Mouse (Mus musculus): ENCODE measurements around the gene Nudt7.

The Nudt7 gene

DNA sequence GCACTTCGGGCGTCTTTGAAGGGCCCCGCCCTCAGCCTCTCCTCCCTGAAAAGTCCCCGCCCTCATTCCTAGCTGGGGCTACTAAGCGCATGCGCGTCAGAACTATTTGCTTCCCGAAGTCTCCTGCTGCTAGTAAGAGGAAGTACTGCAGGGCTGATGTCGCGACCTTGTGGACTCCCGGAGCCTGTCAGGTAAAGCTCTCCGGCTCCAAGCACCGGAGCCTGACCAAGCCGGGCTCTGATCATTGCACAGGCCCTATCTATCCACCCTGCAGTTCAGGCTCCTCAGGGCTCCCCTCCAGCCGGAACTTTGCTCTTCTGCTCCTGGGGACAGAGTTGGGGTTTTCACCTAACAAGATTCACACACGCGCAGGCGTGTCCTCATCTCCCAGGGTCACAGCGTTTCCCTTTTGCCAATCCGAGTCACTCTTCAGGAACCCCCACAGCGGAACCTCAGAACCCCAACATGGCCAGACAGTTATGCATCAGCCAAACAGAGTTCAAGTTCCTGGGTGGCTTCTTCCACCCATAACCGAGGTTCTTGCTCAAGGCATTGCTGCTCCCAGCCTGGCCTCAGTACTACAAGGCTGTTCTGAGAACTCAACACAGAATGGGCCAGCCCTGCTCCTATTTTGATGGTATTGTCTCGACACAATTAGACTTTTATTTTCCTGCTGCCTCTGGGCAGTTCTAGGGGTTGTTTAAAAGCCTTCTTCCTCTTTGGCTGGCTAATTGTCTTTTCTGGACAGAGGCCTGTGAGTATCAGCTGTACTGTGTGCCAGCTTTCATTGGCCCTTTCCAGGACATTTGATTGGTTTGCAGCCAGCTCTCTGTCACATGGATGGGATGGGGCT is at the start of gene Nudt7:
Gene Nudt7 (plus strand): TSS at position 48 of the 853 bp plus-strand sequence.
- DNase-seq: peak; percentile 96 to 97

DNA sequence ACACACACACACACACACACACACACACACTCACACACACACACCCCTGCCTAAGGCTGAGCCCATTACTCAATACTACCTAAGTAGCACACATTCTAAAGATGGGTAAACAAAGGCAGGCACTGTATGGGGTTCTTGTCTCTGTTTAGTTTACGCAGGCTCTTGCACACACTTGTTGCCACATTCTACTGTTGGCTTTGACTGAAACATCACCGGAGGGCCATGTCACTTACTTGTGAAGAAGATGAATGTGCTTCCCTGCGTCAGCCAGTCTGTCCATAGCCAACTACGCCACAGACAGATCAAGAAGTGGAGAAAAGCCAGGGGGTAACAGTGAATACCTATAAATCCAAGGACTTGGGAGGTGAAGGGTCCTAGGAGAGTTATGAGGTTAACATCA is 45.4 kb upstream of the Nudt7 start:
- DNase-seq: no peak

DNA sequence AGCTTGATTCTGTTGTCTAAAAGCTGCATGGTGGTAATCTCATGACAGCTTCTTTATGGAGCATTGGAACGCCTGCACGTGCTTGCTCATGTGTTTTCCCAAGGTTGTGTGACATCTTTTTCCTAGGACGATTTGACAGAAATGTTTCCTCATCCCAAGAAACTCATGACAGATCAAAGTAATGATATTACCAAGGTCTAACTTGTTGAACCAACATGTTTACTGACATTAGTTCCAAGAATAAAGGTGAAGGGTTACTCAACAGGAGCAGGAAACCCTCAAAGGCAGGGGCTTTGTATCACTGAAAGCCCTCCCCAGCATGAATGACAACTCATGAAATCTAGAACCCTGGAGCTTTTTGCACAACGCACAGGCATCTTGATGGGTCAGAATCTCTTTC is 42.6 kb upstream of the Nudt7 start:
- DNase-seq: no peak

DNA sequence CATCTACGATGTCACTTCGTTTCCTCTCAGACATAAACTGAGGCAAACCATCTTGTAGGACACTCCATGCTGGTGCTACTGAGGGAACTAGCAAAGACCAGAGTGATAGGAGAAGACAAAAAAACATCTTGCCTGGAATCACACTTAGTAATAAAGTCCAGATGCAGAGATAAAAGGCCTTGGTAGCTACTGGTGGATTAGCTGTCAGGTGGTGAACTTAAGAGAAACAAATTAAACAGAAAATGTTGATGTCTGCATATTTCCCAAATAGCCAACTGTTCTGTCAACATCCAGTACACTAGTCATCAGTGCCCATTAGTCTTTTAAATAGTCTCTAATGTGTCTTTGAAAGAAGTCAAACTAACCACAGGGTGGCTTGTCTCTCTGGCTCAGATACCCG is 40.0 kb upstream of the Nudt7 start:
- no peak for DNase-seq

GRCm38 (mm10) chr8:114094526-114094925 is 38.8 kb upstream of the Nudt7 start:
- no peak for DNase-seq

DNA sequence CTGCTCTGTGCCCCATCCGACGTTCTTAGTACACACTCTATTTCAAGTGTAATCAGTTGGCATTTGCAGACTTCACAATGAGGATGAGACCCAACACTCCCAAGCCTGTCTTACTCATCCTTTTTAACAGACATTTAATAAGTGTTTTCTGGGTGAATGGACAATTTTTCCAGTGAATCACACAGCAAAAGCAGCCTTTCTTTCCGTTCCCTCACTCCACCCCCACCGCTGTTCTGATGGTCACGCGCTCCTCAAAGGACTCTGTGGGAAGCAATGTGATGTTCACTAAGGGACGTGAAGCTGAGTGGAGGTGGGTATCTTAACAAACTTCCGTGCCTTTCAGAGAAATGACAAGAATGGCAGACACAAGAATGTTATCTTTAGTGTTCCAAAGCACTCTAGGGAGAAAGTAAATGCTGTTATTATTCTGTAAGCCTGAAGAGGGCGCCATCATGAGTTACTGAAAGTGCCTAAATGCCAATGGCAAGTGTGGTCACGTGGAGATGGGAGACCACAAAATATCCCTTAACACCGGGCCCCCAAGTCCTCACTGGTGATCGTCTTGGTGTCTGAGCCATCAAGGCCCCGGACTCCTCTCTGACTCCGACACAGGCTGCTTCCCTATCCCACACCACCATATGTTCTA is 32.7 kb upstream of the Nudt7 start:
- DNase-seq: no peak

- no peak for DNase-seq
Observed at GRCm38 (mm10) chr8:114103401-114103800, 30.0 kb upstream of the Nudt7 start.

GRCm38 (mm10) chr8:114105971-114106370 is 27.4 kb upstream of the Nudt7 start:
- no peak for DNase-seq

DNA sequence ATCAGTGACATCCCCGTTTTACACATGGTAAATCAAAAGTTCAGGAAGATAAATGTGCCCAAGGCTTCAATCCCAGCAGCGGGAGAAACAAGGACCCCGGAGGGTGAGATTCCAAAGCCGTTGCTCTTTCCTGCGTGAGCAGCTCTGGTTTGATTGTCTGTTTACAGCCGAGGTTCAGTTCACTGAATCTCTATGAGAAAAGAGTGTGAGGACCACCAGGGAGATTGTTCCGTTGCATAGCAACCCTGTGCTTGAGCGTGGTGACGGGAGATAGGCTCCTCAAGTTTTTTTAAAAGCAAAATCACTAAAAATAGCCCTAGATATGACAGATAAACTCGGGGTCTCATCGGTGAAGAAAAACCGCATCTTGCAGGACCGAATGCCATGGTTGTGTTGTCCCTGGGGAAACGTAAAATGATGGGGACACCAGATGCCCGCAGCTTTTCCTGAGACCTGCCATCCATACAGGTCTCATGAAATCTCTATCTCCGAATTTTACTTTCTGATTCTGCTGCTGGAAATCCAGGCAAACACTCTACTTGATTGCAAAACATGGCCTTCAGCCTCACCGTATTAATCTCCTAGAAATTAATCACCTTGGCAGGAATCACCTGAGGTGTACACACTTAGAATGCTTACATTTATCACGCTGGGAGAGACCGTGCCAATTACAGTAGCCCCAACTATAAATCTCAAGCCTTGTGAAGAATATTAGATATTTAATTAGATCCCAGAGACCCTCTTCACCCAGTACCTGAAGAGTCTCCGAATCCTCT is 23.8 kb upstream of the Nudt7 start:
- no peak for DNase-seq

DNA sequence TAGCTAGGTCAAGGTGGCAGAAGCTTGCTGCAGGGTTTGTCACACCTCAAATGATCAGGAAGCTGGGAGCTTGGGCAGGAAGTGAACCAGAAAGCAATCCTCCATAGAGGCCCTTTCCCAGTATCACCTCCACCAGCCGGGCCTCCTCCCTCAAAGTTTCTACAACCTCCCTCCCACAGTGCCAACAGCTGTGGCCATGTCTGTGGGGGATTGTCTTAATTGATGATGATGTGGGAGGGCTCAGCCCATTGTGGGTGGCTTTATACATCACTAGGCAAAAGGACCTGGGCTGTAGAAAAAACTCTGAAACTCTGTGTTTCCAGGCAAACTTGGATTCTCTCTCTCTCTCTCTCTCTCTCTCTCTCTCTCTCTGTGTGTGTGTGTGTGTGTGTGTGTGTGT is 18.3 kb upstream of the Nudt7 start:
- DNase-seq: no peak

GRCm38 (mm10) chr8:114116049-114116448 is 17.3 kb upstream of the Nudt7 start:
- no peak for DNase-seq

DNA sequence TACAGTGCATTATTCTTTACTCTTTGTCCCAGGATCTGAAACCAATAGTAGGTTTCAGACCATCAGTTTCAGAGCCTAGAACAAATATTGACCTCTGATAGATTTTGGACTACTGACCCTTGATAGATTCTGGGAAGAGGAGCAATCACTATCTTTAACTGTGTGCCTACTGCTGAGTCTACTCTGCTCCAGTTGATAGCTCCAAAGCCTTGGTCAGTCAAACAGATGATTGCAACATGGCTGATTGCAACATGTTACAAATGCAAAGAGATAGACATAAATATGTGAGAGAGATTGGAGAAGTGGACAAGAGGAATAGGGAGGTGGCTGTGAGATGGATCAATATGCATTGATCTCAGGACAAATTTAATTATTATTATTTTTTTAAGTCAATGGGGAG is 15.9 kb upstream of the Nudt7 start:
- DNase-seq: no peak

GRCm38 (mm10) chr8:114121781-114122180 is 11.6 kb upstream of the Nudt7 start:
- DNase-seq: no peak

GRCm38 (mm10) chr8:114123611-114124010 is 9.7 kb upstream of the Nudt7 start:
- DNase-seq: no peak

DNA sequence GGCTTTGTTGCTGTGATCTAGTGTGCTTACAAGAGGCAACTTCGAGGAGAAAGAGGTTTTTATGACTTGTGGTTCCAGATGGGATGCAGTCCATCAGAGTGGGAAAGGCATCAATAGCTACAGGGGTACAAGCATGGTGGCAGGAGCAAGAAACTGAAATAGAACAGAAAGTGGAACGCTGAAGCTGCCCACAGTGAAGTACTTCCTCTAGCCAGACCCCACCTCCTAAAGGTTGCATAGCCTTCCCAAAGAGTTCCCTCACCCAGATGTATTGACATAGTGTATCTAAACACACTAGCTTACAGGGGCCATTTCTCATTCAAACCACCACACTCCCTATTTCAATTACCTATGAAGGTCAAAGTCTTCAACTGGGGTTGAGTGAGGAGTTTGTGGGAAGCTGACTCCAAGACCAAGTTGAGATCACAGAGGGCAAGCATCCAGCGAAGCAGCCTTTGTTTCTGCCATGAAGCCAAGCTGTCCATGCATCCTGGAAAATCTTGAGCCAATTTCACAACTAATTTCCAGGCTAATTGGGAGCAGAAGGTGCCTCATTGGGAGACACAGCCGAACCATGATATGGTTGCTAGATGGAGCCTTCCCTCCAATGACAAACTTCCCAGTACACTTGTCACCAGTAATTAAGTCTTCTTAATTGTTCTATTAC is 9.1 kb upstream of the Nudt7 start:
- no peak for DNase-seq

- no peak for DNase-seq
Observed at GRCm38 (mm10) chr8:114130838-114131237, 2.5 kb upstream of the Nudt7 start.

DNA sequence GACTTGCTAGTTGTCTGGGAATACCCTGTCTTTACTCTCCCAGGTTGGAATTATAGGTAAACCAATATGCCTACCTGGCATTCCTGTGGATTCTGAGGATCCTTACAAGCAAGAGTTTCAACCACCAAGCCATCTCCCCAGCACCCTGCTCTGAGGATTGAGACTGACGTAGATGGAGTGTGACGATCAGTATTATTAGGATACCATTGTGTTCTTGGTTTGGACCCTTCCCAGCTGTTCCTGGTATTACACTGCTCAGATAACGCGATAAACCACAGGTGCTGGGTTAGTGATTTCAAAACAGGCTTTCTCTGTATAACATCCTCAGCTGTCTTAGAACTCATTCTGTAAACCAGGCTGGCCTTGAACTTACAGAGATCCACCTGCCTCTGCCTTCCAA is 1.9 kb upstream of the Nudt7 start:
- no peak for DNase-seq

DNA sequence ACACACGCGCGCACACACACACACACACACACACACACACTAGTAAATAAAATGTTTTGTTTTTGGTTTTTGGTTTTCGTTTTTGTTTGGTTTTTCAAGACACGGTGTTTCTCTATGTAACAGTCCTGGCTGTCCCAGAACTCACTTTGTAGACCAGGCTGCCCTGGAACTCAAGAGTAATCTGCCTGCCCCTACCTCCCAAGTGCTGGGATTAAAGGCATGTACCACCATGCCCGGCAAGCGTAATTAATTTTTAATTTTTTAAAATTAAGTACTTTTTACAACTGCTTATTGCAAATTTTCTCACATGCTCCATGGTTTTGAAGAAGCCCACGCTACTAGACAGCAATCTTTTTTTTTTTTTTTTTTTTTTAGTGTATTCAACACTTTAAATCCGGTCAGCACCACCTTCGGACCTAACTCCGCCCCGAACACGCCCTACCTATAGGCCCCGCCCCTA is 277 bp upstream of the Nudt7 start:
- no peak for DNase-seq

DNA sequence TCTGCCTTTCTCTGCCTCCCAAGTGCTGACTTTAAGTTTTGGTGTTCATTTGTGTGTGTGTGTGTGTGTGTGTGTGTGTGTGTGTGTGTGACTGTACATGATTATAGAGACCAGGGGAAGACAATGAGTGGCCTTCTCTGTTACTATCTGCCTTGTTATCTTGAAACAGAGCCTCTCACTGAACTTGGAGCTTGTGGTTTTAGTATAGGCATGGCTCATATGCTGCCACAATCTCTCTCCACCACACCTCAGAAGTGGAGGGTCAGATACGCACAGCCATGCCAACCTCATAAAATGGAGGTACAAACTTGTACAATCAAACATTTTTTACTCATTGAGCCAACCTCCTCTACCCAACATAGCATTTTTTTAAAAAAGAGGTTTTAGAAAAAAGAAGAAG is 3.4 kb downstream of the Nudt7 start:
- DNase-seq: no peak

- DNase-seq: no peak
Observed at GRCm38 (mm10) chr8:114137181-114137580, 3.8 kb downstream of the Nudt7 start.

DNA sequence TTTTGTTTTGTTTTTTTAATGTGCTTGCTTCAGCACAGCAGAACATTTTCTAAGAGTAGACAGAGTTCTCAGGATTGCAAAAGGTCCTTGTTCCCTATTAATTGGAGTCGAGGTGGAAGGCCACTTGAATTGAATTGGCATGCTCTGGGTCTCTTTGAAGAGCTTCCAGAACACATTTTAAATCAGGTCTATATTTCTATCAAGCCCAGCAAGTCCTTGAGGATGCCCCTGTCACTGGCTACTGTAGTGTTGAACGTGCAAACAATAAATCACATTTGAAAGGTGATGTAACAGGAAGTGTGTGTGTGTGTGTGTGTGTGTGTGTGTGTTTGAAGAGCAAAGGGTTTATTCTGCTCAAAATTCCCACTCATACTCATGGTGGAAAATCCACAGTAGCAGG is 7.1 kb downstream of the Nudt7 start:
- no peak for DNase-seq

DNA sequence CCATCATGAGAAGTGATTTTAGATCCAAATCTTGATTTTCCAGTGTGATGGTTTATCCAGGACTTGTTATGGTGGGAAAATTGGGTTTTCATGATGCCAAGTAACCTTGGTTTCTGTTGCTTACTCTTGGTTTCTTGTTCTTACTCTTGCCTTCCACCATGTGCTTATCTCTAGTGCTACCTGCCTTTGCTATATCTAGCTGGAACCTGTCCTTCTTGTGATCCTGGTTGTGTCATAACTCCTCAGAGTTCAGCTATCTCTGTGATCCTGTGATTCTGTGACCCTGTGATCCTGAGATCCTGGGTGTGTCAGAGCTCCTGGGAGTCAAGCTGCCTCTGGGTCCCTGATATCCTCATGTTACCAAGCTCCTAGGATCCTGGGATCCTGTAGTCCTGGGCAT is 8.8 kb downstream of the Nudt7 start:
- no peak for DNase-seq
